Mouse (Mus musculus) heart, adult 9 months (tissue): Measurements from ENCODE around the gene Spata7.

ENCODE experiments used
- DNase-seq, 2 experiments: peaks; one replicate each; pipeline ENCODE4 v3.0.0; 2022; ENCODE audit warnings: low spot score in 2 of 2

Gene Spata7

DNA sequence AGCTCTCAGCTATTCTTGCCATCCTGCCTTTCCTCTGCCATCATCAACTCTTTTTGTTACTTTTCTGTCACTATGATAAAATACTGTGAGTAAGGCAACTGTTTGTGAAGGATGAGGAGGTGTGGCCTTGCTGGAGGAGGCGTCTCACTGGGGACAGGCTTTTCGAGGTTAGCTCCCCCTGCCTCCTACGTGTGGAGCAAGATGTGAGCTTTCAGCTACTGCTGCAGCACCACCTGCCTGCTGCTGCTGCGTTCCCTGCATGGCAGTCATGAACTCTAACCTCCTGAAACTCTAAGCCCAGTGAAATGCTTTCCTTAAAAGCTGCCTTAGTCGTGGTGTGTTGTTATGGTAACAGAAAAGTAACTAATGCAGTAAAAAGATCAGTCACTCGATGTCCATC lies 45.9 kb downstream of the Spata7 start:
- no peak for DNase-seq

DNA sequence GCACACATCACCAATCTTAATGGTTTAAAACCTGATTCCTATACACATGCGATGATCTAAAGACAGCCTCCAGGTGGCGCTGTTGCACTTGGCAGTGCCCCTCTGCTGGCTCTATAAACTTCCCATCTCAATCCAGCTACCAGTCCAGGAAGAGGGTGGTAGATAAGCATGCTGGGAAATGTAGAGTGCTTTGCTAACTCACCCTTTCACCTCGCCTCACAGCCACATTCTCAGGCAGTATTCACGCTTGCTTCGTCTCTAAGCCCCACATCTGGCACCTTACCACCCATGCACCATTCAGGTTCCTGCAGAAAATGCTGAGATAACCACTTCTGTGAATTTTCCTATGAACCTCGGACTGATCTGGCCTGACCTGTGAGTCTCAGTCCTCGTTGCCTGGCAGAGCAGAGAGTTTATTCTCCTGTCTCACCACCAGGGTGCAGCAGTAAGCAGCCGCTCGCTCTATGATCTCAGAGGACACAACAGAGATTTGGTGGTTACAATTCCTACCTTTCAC lies 46.7 kb downstream of the Spata7 start:
- DNase-seq, result peak; percentile 69 to 77

DNA sequence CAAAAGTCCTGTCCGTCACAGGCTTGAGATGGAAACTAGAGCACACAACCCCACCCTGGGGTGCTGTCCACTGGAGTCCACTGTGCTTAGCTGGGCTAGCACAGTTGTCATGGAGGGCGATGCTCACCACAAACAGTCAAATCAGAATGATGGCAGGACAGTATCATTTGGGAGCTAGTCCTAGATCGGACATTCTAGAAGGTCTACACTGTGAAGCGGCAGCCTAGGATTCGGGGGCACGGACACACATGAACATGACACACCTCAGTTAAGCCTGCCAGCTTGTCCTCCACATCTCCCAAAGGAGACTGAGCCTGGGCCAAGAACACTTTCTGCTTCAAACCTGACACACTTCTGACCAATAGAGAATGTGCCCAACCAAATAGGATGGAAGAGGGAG lies 48.9 kb downstream of the Spata7 start:
- DNase-seq, result no peak

DNA sequence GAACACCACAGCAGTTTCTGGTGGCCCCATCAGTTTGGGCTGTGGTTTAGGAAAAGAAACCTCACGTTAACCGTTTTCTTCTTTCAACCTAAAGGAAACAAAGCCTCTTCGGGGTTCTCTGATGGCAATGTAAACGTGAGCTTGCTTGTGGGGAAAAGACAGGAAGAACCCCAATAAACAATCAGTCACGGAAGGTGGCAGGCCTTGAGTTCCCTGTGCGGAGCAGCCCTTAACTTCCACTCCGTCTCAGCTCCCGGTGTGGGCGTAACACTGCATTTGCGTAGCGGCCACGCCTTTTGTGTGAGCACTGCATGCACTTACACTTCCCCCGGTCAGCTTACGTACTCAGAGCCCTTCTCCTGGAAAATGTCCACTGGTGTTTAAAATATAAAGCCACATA lies 49.4 kb downstream of the Spata7 start:
- DNase-seq, result no peak

DNA sequence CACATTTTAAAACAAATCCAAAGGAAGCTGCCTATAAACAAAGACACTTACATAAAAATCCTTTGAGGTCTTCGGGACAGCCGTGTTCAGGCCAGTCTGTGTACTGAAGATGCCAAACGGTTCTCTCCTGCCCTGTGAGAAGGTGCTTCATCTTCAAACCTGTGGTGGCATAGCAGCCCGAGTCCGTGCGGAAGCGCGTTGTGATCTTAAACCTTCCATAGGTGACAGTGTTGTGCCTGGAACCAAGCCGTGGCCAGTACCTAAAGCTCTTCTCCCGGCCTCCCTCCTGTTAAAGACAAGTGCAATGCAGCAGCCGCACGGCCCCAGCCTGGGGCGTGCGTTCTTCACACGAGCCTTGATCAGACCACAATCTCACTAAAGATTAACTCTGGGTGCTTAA lies 51.9 kb downstream of the Spata7 start:
- DNase-seq, result no peak

DNA sequence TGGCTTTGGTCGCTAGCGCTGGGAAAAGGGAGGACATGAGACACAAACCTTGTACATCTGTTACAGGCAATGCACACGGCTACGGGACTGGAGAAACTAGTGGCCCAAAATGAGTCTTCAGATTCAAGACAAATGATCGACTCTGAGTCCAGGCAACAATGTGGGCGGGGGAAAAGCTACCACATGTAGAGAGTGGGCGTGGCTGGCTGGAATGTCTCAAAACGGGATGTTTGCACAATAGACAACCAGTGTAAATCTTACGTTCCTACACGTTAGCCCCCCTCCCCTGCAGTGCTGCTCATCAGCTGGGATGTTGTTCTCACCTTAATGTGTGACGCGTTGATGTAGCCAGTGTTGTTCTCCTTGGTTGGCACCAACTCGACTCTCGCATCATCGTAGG lies 54.2 kb downstream of the Spata7 start:
- no peak for DNase-seq

DNA sequence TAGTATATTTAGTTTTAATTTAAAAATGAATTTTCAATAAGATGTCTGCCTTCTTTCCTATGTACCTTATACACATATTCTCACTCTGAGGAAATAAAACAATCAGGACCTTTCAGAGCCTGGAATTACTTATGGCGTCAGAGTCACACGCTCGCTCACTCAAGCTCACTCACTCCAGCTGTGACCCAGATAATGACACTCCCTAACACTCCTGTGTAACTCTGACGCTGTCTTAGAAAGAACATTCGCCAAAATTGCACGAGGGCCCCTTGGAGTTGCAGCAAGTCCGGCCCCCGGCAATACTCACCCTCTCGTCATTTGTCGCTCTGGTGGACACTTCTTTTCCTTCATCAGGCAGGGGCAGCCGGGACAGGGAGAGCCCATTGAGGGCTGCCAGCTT lies 55.2 kb downstream of the Spata7 start:
- no peak for DNase-seq

DNA sequence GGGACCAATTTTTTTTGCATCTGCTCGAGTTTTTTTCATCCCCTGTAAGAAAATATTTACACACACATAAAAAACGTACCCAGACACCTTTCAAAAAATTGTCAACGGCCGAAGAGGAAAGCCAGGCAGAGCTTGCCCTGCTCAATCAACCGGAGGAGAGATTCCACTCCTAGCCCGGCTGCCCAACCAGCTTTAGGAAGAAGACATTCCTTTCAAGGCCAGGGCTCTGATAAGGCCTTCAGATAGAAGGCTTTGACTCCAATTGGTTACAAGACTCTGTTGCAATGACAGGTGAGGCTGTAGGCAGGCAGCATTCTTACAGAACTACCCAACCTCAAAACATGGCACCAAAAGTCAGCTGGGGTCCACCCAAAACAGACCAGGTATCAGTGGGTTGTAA lies 55.6 kb downstream of the Spata7 start:
- DNase-seq, result no peak

DNA sequence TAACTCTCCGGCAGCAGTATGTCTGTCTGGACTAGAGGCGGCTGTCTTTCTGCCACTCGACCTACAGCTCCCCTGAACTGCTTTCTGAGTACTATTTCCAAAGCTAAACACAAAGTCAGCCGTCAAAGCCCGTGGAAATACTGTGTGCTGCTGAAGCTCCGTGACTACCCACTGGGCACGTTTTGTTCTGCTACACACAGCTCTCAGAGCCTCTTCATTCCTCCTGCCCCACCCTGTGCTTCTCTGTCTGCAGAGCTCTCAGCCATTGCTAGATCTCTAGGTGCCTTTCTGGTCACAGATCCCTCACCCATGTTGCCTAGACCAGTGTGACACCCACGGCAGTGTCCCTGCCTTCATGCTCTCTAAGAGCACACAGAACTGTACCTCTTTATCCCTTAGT lies 62.3 kb downstream of the Spata7 start:
- DNase-seq, result no peak

DNA sequence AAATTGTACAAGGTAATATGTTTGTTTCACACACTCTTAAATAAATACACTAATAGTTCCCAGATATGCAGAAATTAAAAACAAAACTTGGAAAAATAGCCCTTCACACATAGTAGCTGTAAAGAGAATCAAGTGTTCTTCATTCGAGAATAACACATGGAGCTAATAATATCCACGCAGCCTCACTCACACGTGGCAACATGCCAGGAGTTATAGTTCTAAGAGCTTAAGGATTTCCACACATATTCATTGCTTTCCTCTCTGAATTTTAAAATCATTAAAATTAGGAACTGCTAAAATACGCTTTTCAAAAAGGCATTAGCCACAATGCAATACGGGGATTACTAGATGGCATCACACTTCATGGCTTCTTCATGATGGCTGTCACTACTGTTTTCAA lies 69.2 kb downstream of the Spata7 start:
- no peak for DNase-seq

DNA sequence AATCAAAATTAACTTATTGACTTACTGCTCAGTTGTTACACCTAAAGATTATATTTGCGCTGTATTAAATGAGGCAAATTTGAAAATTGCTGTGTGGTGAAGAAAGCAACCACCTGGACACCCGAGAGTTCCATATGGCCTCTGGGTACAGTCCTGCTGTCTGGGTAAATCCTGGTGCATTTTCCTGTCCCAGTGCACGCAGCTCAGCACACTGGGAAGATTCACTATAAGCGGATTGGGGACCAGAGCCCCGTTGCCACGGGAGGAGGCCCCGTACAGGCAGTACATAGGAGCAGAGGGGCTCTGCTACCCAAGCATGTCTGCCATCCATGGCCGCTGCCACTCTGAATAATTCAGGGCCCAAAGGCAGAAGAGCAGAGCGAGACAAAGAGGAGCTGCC lies 73.6 kb downstream of the Spata7 start:
- no peak for DNase-seq

DNA sequence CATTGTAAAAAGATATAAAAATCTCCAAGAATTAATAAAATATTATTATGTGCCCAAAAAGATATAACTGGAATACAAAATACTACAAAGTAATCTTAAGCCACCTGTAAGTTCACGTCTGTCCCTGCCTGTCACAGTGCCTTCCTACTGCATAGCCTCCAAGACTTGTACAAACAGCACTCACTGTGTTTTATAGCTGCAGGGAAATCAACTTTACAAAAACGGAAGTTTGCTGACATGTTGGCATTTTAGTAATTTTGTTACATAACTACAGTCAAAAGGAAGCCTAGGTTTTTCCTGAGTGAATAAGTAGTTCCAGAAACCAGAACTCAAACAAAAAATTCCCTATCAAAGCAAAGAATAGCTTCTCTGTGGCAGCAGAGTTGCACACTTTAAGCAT lies 75.6 kb downstream of the Spata7 start:
- DNase-seq, result no peak

DNA sequence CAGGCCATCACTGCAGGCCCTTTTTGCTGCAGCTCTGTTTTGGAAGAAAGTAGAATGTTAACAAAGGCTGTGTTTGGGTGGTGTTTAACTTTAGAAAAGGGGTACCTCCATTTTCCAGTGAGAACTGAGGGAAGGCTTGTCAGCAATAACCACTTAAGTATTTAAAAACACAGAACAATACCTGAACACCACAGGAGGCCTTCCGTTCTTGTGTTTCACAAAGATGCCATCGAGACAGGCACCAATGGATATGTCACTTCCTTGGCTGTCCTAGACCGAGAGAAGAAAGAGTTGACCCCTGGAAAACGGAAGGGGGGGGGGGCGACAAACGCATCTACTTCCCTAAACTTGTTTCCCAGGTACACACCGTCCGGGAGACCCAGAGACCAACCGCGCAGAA lies 76.0 kb downstream of the Spata7 start:
- no peak for DNase-seq

DNA sequence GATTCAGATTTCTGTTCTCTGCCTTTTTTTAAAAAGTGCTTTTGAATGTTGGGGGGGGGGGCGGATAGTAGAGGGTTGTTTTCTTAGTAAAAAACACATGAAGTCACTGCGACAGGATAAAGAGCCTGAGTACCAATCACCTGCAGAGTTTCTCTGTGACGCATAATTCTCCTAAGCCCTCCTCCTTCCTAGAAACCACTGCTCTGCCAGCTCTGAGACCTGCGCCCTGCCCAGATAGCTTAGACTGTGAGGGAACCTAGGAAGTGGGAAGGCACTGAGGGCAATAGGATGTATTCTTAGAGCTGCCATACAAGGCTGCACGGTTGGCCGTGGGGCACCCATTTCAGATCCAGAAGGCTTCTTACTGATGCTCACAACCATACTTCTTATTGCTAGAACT lies 84.9 kb downstream of the Spata7 start:
- no peak for DNase-seq

DNA sequence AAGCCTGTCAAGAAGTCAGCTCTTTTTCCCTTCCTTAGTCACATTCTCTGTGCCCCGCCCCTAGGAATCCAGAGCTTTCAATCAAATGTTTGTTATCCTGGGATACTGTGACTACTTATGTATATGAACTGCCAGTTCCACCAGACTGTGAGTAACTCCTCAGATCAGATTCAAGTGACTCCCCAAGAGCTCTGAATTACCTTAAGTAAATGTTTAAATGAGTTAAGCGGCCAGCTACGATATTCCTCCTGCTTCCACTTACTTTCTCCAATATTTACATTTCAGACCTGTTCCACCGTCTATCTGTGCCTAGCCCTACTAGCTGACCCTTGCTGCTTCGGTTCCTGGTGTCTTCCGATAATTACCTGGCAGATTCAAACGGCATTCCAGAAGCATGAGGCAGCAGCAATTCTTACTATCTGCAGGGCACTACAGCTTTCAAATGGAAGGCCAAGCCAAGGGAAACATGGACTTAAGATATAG lies 85.7 kb downstream of the Spata7 start:
- no peak for DNase-seq

DNA sequence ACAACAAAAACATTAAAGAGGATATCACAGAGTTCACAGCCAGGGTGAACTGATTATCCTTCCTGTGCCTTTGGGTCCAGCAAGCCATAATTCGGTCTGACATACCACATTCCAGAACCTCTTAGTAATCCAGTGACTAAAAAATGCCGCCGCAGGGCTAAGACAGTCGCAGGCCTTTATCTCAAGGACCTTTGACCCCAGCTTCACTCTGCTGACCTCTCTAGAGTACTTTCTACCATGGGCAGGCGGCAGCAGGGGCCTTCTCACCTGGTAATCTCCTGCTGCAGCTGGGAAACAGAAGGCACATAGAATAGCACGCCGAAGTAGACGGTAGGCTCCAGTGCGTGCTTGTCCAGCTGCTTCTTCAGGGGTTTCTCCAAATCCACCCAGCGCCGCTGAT lies 86.8 kb downstream of the Spata7 start:
- DNase-seq, result peak in 1 of 2 experiments; percentile 13

DNA sequence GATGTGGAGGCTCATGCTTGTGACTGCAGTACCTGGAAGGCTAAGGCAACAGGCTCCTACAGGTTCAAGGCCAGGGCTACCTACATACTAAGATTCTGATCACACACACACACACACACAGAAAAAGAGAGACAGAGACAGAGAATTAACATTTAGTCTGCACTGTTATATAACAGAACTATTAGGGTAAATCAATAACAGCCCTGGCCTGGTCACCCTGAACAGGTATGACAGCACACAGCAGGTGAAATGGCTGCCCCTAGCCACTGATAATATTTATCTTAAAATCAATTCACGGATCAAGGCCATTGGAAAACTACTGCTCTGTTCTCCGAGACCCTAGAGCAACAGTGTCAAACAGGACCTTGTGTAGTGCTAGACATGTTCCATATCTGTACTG lies 88.2 kb downstream of the Spata7 start:
- DNase-seq, result no peak
